Mouse (Mus musculus): ENCODE measurements around the gene Macrod2. TPM values are rescaled to one million over a fixed set of nuclear protein-coding genes. Genes with fewer than 3 reads are reported as not detected.

Macrod2 gene
- polyA plus RNA-seq, 1 experiment, result 3.8 TPM

DNA sequence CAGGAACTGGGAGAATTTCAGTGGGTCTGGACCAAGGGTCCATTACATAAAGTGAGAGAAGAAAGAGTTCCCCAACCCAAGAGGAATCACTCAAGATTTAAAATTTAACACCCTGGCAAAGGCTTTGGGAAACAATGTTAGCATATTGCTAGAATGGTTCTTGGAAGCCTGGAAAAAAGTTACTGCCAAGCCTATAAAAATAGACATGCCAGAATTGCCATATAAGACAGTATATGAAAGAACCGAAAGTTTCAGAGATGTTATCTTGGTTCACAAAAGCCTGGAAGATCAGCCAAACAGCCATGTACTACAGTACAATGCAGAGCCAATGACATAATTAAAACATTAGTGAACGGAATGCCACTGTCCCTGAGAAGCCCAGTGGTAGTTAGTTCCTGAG lies 575.1 kb downstream of the Macrod2 start:
- Histone ChIP-seq H3K4me1 (ENCODE audit: control insufficient read depth, insufficient read depth, insufficient read length, low read length) (no peaks in the 10 kb centered on the region), H3K27ac (ENCODE audit: insufficient read depth, low read depth, low read length) (no peak overlapping the region), H3K27me3 (ENCODE audit: control insufficient read depth, insufficient read depth, low read length) (no peaks in the 10 kb centered on the region), H3K36me3 (ENCODE audit: control insufficient read depth, insufficient read depth, low read length) (no peaks in the 10 kb centered on the region), H3K4me3 (ENCODE audit: low read depth, low read length) (no peak overlapping the region)
- 93% methylated on average over 2 of the region's 2 CpGs for WGBS
- TF ChIP-seq CTCF (IDR thresholded peaks at IDR 0.05; ENCODE audit: extremely low read depth, insufficient read length, insufficient replicate concordance, low read depth, low read length), result no peak

DNA sequence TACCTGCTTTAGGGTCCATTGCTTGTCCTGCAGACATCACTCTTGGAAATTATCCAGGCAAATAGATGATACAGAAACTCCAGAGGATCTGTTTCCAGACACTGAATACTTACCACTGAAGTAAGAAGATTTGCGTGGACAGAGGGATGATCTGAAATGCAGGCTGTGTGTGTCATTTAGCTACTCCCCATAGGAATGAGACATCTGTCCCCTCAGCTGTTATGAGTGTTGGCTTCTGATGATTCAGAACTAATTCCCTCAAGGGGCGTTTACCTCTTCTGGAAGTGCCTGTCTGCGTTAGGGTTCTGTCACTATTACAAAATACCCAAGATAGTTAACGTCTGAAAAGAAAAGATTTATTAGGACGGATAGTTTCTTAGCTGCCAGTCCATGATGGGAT lies 576.7 kb downstream of the Macrod2 start:
- Histone ChIP-seq H3K4me3 (ENCODE audit: low read depth, low read length) (no peak overlapping the region), H3K27me3 (ENCODE audit: control insufficient read depth, insufficient read depth, low read length) (no peaks in the 10 kb centered on the region), H3K27ac (ENCODE audit: insufficient read depth, low read depth, low read length) (no peak overlapping the region), H3K4me1 (ENCODE audit: control insufficient read depth, insufficient read depth, insufficient read length, low read length) (no peaks in the 10 kb centered on the region), H3K36me3 (ENCODE audit: control insufficient read depth, insufficient read depth, low read length) (no peaks in the 10 kb centered on the region)
- WGBS, result 76% methylated on average over 5 of the region's 5 CpGs
- no peak for TF ChIP-seq CTCF (IDR thresholded peaks at IDR 0.05; ENCODE audit: extremely low read depth, insufficient read length, insufficient replicate concordance, low read depth, low read length)
- no peak for TF ChIP-seq POLR2A (IDR thresholded peaks at IDR 0.05; ENCODE audit: low read depth, low read length)

DNA sequence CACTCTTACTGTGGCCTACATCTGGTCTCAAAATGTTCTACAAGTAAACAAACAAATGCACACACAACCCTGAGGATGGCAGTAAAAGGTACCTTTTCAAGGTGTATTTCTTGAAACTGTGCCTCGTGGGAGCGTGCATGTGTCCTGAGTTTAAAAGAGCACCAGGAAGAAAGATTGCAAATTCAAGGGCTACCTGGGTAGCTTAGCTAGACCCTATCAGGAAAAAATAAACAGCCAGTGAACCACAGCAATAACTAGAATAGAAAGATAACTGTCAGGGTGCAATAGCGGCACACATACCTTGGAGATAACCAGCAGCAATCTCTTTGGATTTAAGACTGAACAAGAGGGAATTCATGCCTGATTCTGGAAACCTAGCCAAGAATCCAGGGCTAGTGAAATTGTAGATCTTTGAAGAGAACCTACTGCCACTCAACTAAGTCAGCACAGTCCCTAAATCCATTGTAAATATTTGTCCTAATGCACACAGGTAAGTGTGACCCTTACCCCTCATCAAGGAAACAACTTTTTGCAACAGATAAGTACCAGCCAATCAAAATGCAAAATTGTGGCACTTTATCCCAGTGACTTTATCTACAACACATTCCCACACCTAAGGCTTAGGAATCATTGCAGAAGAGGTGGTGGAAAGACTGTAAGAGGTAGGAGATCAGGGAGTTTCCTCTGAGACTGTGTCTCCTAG lies 590.7 kb downstream of the Macrod2 start:
- no peak for TF ChIP-seq POLR2A (IDR thresholded peaks at IDR 0.05; ENCODE audit: low read depth, low read length)
- no peak for TF ChIP-seq CTCF (IDR thresholded peaks at IDR 0.05; ENCODE audit: extremely low read depth, insufficient read length, insufficient replicate concordance, low read depth, low read length)
- H3K27ac ChIP-seq (ENCODE audit: insufficient read depth, low read depth, low read length), result no peak overlapping the region
- H3K27me3 ChIP-seq (ENCODE audit: control insufficient read depth, insufficient read depth, low read length), result no peaks in the 10 kb centered on the region
- no peaks in the 10 kb centered on the region for H3K36me3 ChIP-seq (ENCODE audit: control insufficient read depth, insufficient read depth, low read length)
- WGBS, result 30% methylated on average over 3 of the region's 3 CpGs
- no peak overlapping the region for H3K4me3 ChIP-seq (ENCODE audit: low read depth, low read length)
- H3K4me1 ChIP-seq (ENCODE audit: control insufficient read depth, insufficient read depth, insufficient read length, low read length), result peaks cover 5% of the 10 kb centered on the region; the same call in 1 of the 2 replicates

DNA sequence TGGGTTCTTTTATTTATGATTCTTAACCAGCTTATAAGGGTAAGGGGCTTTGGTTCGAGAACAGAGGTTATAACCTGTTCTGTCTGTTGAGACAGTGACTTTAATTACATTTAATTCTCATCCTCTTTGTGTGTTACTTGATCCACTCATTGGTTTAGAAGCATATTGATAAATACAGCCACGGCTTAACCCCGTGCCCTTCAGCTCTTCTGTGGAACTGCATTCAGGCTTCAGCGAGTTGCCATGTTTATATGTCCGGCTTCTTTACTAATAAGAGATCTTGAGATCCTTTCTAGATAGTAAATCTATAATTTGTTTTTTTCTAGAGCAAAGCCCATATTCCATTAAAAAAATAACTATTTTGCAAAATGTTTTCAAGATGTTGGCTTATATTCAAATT lies 608.7 kb downstream of the Macrod2 start:
- Histone ChIP-seq H3K27me3 (ENCODE audit: control insufficient read depth, insufficient read depth, low read length) (no peaks in the 10 kb centered on the region), H3K27ac (ENCODE audit: insufficient read depth, low read depth, low read length) (no peak overlapping the region), H3K4me3 (ENCODE audit: low read depth, low read length) (no peak overlapping the region), H3K36me3 (ENCODE audit: control insufficient read depth, insufficient read depth, low read length) (no peaks in the 10 kb centered on the region), H3K4me1 (ENCODE audit: control insufficient read depth, insufficient read depth, insufficient read length, low read length) (no peaks in the 10 kb centered on the region)
- TF ChIP-seq POLR2A (IDR thresholded peaks at IDR 0.05; ENCODE audit: low read depth, low read length), result no peak
- 89% methylated on average over 5 of the region's 5 CpGs for WGBS

DNA sequence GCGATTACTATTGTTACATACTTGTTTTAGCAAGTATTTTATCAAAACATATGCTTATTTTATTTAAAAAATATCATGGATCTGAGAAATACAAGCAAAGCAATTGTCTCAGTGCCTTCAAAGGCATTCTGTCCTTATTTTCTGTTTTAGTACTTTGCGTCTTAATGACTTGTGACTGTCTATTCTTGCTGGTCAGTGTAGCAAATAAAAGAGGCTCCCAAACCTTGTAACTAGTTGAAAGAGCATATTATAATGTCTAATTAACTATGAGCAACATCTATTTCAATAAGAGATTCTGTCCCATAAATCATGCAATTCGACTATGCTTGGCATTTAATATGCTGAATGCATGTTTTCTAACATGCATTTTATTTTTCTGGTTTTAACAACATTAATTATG lies 609.2 kb downstream of the Macrod2 start:
- Histone ChIP-seq H3K27me3 (ENCODE audit: control insufficient read depth, insufficient read depth, low read length) (no peaks in the 10 kb centered on the region), H3K4me3 (ENCODE audit: low read depth, low read length) (no peak overlapping the region), H3K4me1 (ENCODE audit: control insufficient read depth, insufficient read depth, insufficient read length, low read length) (no peaks in the 10 kb centered on the region), H3K36me3 (ENCODE audit: control insufficient read depth, insufficient read depth, low read length) (no peaks in the 10 kb centered on the region), H3K27ac (ENCODE audit: insufficient read depth, low read depth, low read length) (no peak overlapping the region)
- WGBS, result 84% methylated on average over 3 of the region's 3 CpGs
- TF ChIP-seq POLR2A (IDR thresholded peaks at IDR 0.05; ENCODE audit: low read depth, low read length), result no peak
- TF ChIP-seq CTCF (IDR thresholded peaks at IDR 0.05; ENCODE audit: extremely low read depth, insufficient read length, insufficient replicate concordance, low read depth, low read length), result no peak

DNA sequence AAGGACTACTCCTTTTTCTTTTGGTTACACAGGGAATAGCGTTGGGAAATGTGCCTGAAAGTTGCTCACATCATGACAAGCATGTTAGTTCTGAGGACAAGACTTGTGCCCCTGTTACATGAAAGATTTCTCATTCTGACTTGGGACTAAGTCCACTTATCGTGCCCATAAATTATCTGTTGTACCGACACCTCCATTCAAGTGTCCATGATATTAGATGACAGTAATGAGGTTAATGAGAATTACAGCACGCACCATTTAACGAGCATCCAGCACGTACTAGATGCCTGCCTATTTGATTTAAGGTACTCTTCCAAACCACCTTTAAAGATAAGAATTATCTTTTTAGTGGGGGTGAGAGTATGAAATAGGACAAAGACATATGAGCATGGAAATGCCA lies 610.5 kb downstream of the Macrod2 start:
- Histone ChIP-seq H3K36me3 (ENCODE audit: control insufficient read depth, insufficient read depth, low read length) (no peaks in the 10 kb centered on the region), H3K4me3 (ENCODE audit: low read depth, low read length) (no peak overlapping the region), H3K27me3 (ENCODE audit: control insufficient read depth, insufficient read depth, low read length) (no peaks in the 10 kb centered on the region), H3K4me1 (ENCODE audit: control insufficient read depth, insufficient read depth, insufficient read length, low read length) (no peaks in the 10 kb centered on the region), H3K27ac (ENCODE audit: insufficient read depth, low read depth, low read length) (no peak overlapping the region)
- 91% methylated on average over 6 of the region's 6 CpGs for WGBS
- no peak for TF ChIP-seq CTCF (IDR thresholded peaks at IDR 0.05; ENCODE audit: extremely low read depth, insufficient read length, insufficient replicate concordance, low read depth, low read length)
- TF ChIP-seq POLR2A (IDR thresholded peaks at IDR 0.05; ENCODE audit: low read depth, low read length), result no peak

DNA sequence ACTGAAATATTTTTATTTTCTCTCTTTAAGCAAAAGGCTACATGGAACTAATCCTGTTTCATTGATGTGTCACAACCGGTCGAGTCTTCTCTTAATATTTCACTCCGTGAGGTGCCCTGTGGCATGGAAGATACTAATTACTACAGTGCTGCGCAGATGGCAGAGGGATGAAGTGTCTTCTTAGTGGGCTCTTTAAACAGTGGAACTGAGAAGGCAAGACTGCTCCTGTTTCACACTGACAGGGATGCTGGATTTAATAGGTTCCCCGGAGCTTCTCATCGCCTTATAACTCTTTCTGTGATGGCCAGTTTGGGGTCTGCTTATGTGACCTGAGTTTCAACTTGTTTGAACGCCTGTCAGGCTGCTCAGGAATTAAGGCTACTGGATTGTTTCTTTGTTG lies 612.6 kb downstream of the Macrod2 start:
- Histone ChIP-seq H3K4me1 (ENCODE audit: control insufficient read depth, insufficient read depth, insufficient read length, low read length) (no peaks in the 10 kb centered on the region), H3K27ac (ENCODE audit: insufficient read depth, low read depth, low read length) (no peak overlapping the region), H3K36me3 (ENCODE audit: control insufficient read depth, insufficient read depth, low read length) (no peaks in the 10 kb centered on the region), H3K27me3 (ENCODE audit: control insufficient read depth, insufficient read depth, low read length) (no peaks in the 10 kb centered on the region), H3K4me3 (ENCODE audit: low read depth, low read length) (no peak overlapping the region)
- WGBS, result 85% methylated on average over 7 of the region's 7 CpGs
- TF ChIP-seq CTCF (IDR thresholded peaks at IDR 0.05; ENCODE audit: extremely low read depth, insufficient read length, insufficient replicate concordance, low read depth, low read length) (no peak), POLR2A (IDR thresholded peaks at IDR 0.05; ENCODE audit: low read depth, low read length) (no peak)
